Mouse (Mus musculus) gastrocnemius, postnatal 36 days (tissue): ENCODE results near the gene Sp110. TPM values are rescaled to one million over a fixed set of nuclear protein-coding genes. Genes with fewer than 3 reads are reported as not detected.
"Not testable (repeated sequence)": the region's sequence is repeated elsewhere in the genome, so short reads cannot be mapped to it uniquely, and the experiment has no call there.

Source experiments
- DNase-seq, 2 experiments: peaks; one replicate each; pipeline ENCODE4 v3.0.0; 2022
- intact Hi-C: fragments of 180-260 bp; cut with DNase I; formaldehyde crosslinking; loops from one replicate; pipeline ENCODE4 v1.15.1; 2025
- long read RNA-seq, 2 experiments: library from polyadenylated mRNA; stranded (forward); transcript quantifications; one replicate each; pipeline ENCODE4 v2.0.0; 2021
- total RNA-seq, 2 experiments: library from RNA; stranded (reverse); gene quantifications; 2 replicates each; pipeline ENCODE4 v1.2.3; 2021

Sp110 gene
- total RNA-seq = 1 to 10 TPM in 1 of 2 experiments, under 1 TPM in 1; 0.67 to 1.1 TPM
- long read RNA-seq, experiment 1, partial matches to known transcripts = 0 of 1 reads
- long read RNA-seq, experiment 1, other reads (novel, unspliced or antisense) = 1 of 1 reads
- long read RNA-seq, experiment 2, partial matches to known transcripts = 0 of 1 reads
- long read RNA-seq, experiment 2, other reads (novel, unspliced or antisense) = 1 of 1 reads

DNA sequence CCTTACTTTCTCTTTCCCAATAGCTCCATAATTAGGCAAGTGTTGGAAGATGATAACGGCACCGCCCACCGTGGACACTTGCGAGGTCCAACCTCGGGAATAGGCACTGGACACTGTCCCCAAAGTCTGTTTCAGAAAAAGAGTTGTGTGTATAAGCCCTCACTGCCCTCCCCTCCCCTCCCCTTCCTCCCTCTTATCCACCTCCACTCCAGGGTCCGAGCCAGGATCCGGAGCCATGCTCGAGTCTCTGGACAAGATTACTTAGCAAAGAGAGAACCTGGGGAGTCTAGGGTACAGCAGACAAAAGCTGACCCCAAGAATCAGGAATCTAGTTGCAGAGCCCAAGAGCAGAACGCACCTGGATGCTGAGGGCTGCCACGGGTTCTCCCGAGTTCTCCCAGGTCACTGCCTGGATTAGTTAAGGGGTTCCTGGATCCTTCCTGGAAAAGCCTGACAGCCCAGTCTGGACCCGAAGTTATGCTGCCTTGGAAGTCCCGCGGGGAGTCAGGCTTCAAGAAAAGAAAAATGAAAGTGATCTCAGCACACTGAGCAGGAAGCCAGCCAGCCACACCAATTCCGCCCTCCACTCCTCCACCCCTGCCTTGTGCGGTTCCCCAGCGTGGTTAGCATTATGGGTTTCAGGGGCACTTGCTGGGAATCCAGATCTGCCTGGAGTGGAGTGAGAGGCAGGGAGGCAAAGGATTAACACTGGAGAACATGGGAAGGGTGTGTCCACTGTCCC lies at the start of gene Sp110:
Gene Sp110 (minus strand): TSS at position 547 of the 742 bp plus-strand sequence.
- DNase-seq, intact Hi-C loops: not testable (repeated sequence)

GRCm38 (mm10) chr1:85638144-85638543 lies 39.5 kb upstream of the Sp110 start:
- DNase-seq, intact Hi-C loops: not testable (repeated sequence)

DNA sequence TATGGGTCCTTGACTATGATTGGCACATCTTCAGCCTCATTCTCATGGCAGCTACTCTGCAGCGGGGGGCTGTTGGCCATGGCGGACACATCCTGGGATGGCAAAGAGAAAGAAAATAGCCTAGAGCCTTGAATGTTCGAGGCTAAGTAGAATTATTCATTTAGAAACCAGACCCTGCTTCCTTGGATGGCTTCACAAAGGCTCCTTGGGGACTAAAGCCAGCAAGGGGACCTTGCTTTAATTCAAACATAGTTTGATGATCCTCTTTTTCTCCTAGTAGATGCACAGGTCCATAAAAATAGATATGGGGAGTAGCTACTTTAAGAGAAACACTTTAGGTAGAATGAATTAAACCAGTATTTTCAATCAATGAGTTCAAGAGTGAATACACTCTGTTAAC lies 38.3 kb upstream of the Sp110 start:
- DNase-seq, intact Hi-C loops: not testable (repeated sequence)

DNA sequence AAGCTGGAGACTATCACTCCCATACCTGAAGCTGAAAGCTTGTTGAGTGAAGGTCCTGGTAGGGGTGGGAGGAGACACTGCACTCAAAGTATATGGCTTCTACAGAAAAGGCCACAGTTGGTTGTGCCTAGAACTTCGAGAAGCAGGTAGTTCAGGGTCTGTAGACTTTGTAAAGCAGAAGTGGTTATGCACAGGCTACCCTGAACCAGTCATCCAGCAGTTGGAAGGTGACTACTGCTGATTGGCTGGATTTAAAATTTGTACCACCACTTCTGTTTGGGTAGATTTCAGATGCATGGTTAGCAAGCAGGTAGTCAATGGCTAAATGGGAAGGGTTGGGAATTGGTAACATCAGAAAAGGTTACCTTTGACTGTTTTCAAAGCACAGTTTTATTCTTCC lies 20.1 kb upstream of the Sp110 start:
- DNase-seq, intact Hi-C loops: not testable (repeated sequence)

DNA sequence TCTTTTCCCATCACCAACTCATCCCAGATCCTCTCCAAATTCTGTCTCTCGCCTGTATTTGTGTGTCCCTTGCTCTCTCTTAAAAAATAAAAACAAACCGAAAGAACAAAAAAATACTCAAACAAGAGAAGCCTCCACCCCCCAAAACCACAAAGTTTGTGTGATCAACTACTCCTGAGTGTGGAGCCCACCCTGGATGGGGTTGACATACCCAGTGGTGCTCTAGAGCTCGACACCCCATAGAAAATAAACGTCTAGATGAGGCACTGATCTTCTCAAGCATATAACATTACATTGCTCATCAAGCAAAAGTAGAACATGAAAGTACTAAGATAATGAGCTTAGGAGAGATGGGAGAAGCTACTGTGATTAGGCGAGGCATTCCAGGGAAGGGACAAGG lies 18.5 kb upstream of the Sp110 start:
- DNase-seq, intact Hi-C loops: not testable (repeated sequence)

- DNase-seq, intact Hi-C loops: not testable (repeated sequence)
Measured at GRCm38 (mm10) chr1:85615819-85616218, 17.2 kb upstream of the Sp110 start.

DNA sequence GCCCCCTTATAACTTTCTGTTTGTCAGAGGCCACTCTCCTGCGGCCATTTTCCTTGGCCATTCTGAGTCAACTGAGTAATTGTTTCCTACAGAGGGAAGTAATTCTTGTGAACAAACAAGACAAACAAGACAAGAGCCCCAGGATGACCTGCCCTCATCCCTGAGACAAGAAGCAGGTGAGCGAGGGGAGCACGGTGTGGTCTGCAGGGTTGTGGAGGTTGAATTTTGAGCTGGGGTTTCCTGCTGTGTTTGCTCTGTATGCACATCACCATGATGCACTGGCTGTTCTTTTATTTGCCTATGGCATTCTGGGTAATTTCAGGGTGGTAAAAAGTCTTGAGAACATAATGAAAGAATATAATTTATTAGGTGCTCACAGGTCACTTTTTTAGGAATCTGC lies 16.5 kb upstream of the Sp110 start:
- DNase-seq, intact Hi-C loops: not testable (repeated sequence)

DNA sequence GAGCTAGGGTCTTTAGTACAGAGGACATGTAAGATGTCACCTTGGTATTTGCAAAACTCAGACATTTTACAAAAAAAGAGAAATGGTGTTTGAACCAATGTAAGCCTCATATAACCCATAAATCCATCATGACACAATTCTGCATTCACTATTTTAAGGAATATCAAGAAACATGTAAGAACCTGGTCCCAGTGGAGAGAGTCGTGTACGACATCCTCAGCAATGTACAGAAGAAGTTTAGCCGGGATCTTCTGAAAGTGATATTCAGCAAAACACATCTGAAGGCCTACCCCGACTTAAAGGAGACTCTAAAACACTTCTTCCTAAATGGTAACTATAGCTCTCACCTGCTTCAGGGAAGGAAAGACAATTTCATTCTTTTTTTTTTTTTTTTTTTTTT lies 12.0 kb upstream of the Sp110 start:
- DNase-seq, intact Hi-C loops: not testable (repeated sequence)

DNA sequence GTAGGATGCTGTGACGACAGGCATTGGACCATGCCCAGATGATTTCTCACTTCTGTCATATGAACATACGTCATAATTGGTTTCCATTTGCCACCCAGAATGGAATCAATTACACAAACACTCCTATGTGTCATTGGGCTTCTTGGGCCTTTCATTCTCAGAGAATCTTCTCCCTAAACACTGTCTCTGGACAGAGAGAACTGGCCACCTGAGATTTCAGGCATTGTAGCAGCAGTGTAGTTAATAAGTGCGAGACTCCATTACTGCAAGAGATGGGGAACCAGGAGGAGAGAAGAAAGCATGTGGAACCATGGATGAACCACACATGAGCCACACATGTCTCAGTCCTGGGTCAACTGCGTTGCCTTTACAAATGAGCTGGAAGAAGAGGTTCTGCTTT lies 9.7 kb upstream of the Sp110 start:
- intact Hi-C loops, DNase-seq: not testable (repeated sequence)

DNA sequence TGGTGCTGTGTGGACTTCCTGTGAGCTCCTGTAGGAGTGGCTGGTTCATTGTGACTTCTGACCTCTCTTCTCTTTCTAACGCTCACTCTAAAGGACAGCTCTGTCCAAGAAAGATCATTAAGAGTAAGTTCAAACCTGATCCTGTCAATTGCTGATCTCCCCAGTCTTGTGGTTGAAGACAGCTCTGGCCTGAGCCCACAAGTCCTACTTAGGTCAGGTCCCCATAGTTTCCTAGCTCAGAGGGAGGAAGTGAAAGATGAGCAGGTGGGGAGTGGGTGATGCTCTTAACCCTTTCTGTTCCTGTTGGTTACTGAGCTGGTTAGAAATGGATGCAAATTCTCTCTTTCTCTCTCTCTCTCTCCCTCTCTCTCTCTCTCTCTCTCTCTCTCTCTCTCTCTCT lies 5.7 kb upstream of the Sp110 start:
- intact Hi-C loops, DNase-seq: not testable (repeated sequence)

- intact Hi-C loops, DNase-seq: not testable (repeated sequence)
Measured at GRCm38 (mm10) chr1:85600794-85601193, 2.2 kb upstream of the Sp110 start.

DNA sequence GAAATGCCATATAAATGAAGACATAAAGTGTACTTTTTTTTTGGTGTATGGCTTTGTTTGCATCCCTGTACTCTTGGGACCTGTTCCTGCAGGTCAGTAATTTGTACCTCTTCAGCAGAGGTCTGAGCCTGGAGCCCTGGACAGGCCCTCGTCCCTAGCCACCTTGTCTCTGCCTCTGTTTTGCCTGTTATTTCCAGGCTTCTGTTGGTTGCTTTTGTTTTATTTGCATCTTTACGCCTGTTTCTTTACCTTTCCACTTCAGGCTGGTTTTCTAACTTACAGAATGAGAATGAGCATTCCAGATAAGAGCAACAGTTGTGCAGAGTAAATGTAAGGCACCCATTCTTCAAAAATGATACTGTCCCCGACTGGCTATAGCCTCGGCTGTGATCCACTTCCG lies 1.5 kb upstream of the Sp110 start, which contains the start of gene Sp140:
Gene Sp140 (plus strand): TSS at position 301 of the 400 bp plus-strand sequence.
- DNase-seq, intact Hi-C loops: not testable (repeated sequence)

- intact Hi-C loops, DNase-seq: not testable (repeated sequence)
Measured at GRCm38 (mm10) chr1:85592526-85592925, 6.1 kb downstream of the Sp110 start.

DNA sequence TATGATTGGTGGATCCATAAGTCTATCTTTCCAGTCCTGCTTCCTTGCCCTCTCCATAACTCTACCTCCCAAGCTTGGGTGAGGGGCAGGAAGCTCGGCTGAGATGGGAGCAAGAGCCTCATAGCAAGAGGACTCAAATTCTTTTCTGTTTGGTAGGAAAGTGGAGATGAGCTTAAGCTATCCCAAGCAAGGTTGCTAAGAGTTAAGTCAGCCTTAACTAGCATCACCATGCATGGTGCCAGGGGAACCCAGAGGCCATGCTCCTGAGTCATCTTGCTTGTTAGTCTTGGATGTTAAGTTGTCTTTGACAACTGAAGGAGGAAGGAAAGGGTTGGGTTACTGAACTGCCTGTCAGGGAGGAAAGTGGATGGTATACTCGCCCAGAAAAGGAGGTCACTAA lies 9.9 kb downstream of the Sp110 start:
- intact Hi-C loops, DNase-seq: not testable (repeated sequence)

DNA sequence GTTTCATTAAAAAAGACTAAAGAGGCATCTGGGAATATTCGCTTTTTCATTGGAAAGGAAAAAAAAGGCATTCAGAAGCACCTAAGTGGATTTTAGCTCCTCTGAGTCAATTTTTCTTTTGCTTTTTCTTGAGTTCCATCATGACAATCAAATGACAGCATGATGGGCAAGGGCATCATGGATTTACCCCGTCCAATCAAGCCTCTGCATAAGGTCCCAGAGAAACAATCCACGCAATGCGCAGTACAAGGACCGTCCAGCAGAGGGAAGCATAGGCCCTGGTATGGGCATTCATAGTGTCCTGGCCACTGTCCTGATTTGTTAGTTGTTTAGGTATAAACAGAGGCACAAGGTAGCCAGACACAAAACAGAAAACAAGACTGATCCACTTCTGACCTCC lies 17.1 kb downstream of the Sp110 start:
- not testable (repeated sequence) for DNase-seq
- intact Hi-C loops = loop anchor here (5.0 kb wide), 1 partner anchor 156 kb away; no protein-coding TSS in a partner anchor

- not testable (repeated sequence) for DNase-seq
- intact Hi-C loops = loop anchor here (5.0 kb wide), 1 partner anchor 157 kb away; no protein-coding TSS in a partner anchor
Measured at GRCm38 (mm10) chr1:85580578-85580977, 18.0 kb downstream of the Sp110 start.

DNA sequence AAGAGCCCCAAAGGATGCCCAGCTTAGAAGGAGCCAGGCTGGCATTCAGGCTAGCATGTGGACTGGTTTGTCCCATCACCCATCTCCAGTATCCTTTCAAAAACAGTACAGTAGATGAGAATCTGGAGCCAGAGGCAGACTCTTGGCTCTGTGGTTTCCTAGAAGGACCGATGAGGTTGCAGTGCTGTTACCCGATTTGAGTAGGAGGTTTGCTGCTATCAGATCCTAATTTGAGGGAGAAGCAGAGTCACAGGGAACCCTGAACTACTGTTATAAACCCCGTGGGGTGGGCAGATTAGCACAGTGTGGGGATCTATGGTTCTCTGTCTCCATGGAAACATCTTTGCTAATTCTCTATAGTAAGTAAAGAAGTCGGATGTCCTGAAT lies 18.5 kb downstream of the Sp110 start:
- intact Hi-C loops = loop anchor here (5.0 kb wide), 1 partner anchor 157 kb away; no protein-coding TSS in a partner anchor
- not testable (repeated sequence) for DNase-seq

DNA sequence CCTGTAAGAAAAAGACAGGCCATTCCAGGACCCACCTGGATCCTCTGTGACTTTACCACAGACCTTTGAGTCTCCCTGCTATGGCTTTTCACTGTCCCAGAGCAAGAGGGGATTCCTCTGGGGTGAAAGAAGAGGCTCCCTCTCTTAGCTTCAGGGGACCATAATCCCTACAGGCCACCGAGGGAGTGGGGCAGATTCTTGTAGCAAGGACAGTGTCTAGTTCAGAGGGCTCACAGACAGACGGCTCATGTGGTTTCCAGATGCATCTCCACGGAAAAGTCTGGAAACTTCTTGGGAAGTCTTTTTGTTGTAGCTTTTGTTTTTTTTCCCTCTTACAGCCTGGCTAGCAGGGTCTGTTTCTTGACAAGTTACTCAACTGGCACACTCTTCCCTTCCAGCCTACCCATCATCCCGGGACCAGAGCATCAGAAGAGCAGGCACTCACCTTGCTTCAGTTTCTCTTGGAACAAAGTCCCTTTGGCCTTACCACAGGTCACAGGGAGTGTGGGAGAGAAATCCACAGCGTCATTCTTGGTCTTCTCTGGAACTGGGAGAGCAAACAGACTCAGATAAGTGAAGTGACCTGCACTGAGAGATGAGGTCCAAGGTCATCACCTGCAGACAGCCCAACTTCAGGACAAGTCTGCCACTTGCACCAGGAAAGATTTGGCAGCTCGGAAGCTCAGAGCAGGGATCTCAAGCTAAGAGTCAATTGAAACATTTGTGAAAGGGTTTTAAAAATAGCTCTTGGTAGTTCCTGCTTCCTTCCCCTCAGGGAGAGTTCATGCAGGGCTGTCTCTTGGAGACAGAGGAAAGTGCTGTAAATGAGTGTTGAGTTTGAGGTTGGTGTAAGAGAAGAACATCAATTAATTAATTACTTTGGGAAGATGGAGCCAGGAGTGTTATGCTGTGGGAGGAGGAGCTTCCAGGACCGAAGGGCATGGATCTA lies 19.1 kb downstream of the Sp110 start:
- intact Hi-C loops = loop anchor here (5.0 kb wide), 1 partner anchor 158 kb away; no protein-coding TSS in a partner anchor
- DNase-seq = not testable (repeated sequence)

DNA sequence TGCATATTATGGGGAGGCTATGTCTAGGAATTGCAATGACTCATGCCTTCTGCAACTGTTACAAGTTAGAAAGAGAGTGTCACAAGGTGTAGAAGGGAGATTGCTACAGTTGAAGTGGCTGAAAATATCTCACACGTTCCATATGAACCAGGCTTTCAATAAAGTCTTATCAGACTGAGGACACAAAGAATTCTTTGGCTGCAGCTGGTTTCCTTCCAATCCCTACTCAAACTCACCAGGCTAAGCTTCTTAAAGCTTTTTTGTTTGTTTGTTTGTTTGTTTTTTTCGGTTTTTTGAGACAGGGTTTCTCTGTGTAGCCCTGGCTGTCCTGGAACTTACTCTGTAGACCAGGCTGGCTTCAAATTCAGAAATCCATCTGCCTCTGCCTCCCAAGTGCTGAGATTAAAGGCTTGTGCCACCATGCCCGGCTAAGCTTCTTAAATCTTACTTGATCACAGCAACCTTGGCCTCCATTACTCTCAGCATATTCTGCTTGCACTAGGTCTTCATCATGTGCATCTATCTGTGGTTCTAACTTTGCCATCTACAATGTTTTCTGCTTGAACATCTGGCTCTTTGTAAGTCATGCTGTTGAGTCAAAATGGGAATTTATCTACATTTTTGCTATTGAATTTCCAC lies 20.1 kb downstream of the Sp110 start:
- intact Hi-C loops, DNase-seq: not testable (repeated sequence)

DNA sequence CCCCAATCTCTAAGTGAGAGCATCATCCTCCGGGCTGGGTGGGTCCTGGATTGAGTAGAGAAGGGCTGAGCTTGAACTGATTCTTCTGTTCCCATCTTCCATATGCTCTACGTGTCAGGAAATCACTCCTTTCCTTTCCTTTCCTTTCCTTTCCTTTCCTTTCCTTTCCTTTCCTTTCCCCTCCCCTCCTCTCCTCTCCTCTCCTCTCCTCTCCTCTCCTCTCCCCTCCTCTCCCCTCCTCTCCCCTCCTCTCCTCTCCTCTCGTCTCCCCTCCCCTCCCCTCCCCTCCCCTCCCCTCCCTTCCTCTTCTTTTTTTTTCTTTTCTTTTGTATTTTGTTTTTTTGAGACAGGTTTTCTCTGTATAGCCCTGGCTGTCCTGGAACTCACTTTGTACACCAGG lies 23.2 kb downstream of the Sp110 start, which contains the start of gene G530012D18Rik:
Gene G530012D18Rik (plus strand): TSS at position 301 of the 400 bp plus-strand sequence.
- intact Hi-C loops, DNase-seq: not testable (repeated sequence)
